Comparison of ENCODE assay signal across 10 mouse cellular contexts in the genomic region with DNA sequence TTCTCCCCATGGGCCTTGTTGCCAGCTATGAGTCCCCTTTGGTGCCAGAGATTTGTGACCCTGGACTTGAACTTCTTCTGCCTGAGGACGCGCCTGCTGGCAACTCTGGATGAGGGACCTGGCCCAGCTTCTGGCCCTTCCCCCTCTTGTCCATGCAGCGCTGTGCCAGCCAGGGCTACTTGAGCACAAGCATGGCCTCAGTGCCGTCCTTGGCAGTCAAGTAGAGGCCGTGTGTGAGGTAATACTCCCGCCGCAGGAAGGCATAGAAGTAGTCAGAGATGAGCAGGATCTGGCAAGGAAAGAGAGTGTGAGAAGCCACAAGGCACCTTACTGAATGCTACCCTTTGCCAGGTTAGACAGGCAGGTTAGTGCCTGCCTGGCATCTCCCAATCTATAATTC. TPM values are rescaled to one million over a fixed set of nuclear protein-coding genes. Genes with fewer than 3 reads are reported as not detected.
DNase-seq lines count a peak whose midpoint lies in the region; ATAC-seq and TF ChIP-seq lines count a peak whose summit lies in the region.
"Had no signal": no experiment of that assay in that cellular context is flagged by ENCODE, and none has a peak within 500 bp of the region (broad histone marks: within the 10 kb centered on the region; RNA-seq: fewer than 3 reads in every experiment).

No protein-coding gene starts in this region.

- intact Hi-C loops in heart, adult 2 months (cut with DNase I), result no loop called here
- intact Hi-C loops in heart, postnatal 25 days (cut with DNase I), result loop anchor here (5.0 kb wide), 1 partner anchor 104 kb away; the partner anchor contains the start of gene Trp53inp2
- intact Hi-C loops in heart, postnatal 10 days (cut with DNase I), result loop anchor here (5.0 kb wide), 1 partner anchor 104 kb away; the partner anchor contains the start of gene Trp53inp2
- intact Hi-C loops in left cerebral cortex, postnatal 25 days (cut with DNase I), result no loop called here

- peak; percentile 75 for TF ChIP-seq EP300 in heart, adult 2 months (IDR thresholded peaks at IDR 0.05; ENCODE audit: insufficient read depth, low read depth, low read length)

- 58% methylated on average over 7 of the region's 7 CpGs for WGBS in heart, adult 2 months
- 88% methylated on average over 7 of the region's 7 CpGs for WGBS in embryonic facial prominence, embryonic 10.5 days

- no peak overlapping the region for H3K4me3 ChIP-seq in heart, adult 2 months
- no peak overlapping the region for H3K4me3 ChIP-seq in embryonic facial prominence, embryonic 10.5 days
- H3K4me3 ChIP-seq: limb, embryonic 15.5 days had no signal

- H3K9ac ChIP-seq in heart, adult 2 months (ENCODE audit: low read depth, low read length), result peak overlapping the region; percentile 5; the same call in 1 of the 2 replicates
- H3K9ac ChIP-seq: limb, embryonic 15.5 days had no signal

- 0 out of 2 replicates have a peak, but pooled peaks have one; percentile 51 for TF ChIP-seq POLR2A in heart, adult 2 months (IDR thresholded peaks at IDR 0.05; ENCODE audit: insufficient read depth, low read depth, low read length)

- no peaks in the 10 kb centered on the region; the same call in 1 of the 2 replicates for H3K36me3 ChIP-seq in heart, adult 2 months (ENCODE audit: control insufficient read depth, insufficient read depth, low read length)
- H3K36me3 ChIP-seq in embryonic facial prominence, embryonic 10.5 days (replicated peaks), result peaks cover 52% of the 10 kb centered on the region

- H3K27me3 ChIP-seq in heart, adult 2 months (ENCODE audit: control insufficient read depth, insufficient read depth, low read length), result no peaks in the 10 kb centered on the region
- H3K27me3 ChIP-seq in embryonic facial prominence, embryonic 10.5 days (replicated peaks; ENCODE audit: low read depth, poor library complexity, severe bottlenecking), result no peaks in the 10 kb centered on the region
- H3K27me3 ChIP-seq: limb, embryonic 15.5 days had no signal

- no peaks in the 10 kb centered on the region for H3K79me2 ChIP-seq in heart, adult 2 months (replicated peaks; ENCODE audit: control insufficient read depth, insufficient read depth, low read length)

- peak overlapping the region; percentile 100 for H3K27ac ChIP-seq in heart, adult 2 months
- no peak overlapping the region for H3K27ac ChIP-seq in embryonic facial prominence, embryonic 10.5 days (replicated peaks)
- H3K27ac ChIP-seq: limb, embryonic 15.5 days had no signal

- no peak for TF ChIP-seq CTCF in heart, adult 2 months (IDR thresholded peaks at IDR 0.05)

- H3K4me1 ChIP-seq in heart, adult 2 months (ENCODE audit: control insufficient read depth, insufficient read depth, low read length), result peaks cover 13% of the 10 kb centered on the region
- peaks cover 20% of the 10 kb centered on the region for H3K4me1 ChIP-seq in embryonic facial prominence, embryonic 10.5 days

- peak; percentile 70 to 82 for DNase-seq in heart, adult 2 months
- no peak for DNase-seq in heart, postnatal 25 days (ENCODE audit: low spot score)
- peak; percentile 57 to 66 for DNase-seq in adrenal gland, adult 18-20 months (ENCODE audit: low spot score in 2 of 2)
- DNase-seq in cerebellum, adult 9-11 months, result peak; percentile 63
- peak; percentile 80 to 85 for DNase-seq in heart, postnatal 10 days
- DNase-seq in left cerebral cortex, postnatal 25 days (ENCODE audit: low spot score in 2 of 2), result no peak
- no peak for DNase-seq in embryonic facial prominence, embryonic 10.5 days (ENCODE audit: low spot score)
- DNase-seq: midbrain, embryonic 14.5 days had no signal

- H3K9me3 ChIP-seq in embryonic facial prominence, embryonic 10.5 days, result no peaks in the 10 kb centered on the region
- H3K9me3 ChIP-seq: limb, embryonic 15.5 days had no signal

- no peak for ATAC-seq in megakaryocyte, adult 5-6 weeks (ENCODE audit: poor library complexity, severe bottlenecking)

RNA-seq across cellular contexts. Expression of gene Map1lc3a, which starts 2.3 kb away (rescaled TPM):
- 100 to 1,000 TPM; 713 to 821 TPM for total RNA-seq in heart, adult 2 months (2021)
- polyA plus RNA-seq in heart, adult 2 months (2012; rRNA removed), result 933 and 1,030 TPM in 2 replicates
- total RNA-seq in heart, postnatal 25 days (2021), result 100 to 1,000 TPM; 712 to 776 TPM
- 100 to 1,000 TPM; 390 to 903 TPM for total RNA-seq in adrenal gland, adult 18-20 months (2021)
- total RNA-seq in heart, postnatal 10 days (2021), result 100 to 1,000 TPM; 594 to 650 TPM
- total RNA-seq in left cerebral cortex, postnatal 25 days (2021), result 100 to 1,000 TPM; 346 to 373 TPM
- polyA plus RNA-seq in embryonic facial prominence, embryonic 10.5 days (2016; fragmentation: Nextera tagmentation; extraction: Ambion mirVana), result 106 and 122 TPM in 2 replicates
- total RNA-seq in megakaryocyte, adult 5-6 weeks (2015), result 4.7 TPM in 2 replicates
- 0.51 and 1.3 TPM in 2 replicates for total RNA-seq in megakaryocyte, adult 5-6 weeks (2017)

RNA-seq across cellular contexts. Expression of gene Dynlrb1, which starts 42.0 kb away (rescaled TPM):
- 100 to 1,000 TPM; 163 to 165 TPM for total RNA-seq in heart, adult 2 months (2021)
- polyA plus RNA-seq in heart, adult 2 months (2012; rRNA removed), result 359 and 543 TPM in 2 replicates
- total RNA-seq in heart, postnatal 25 days (2021), result 100 to 1,000 TPM; 162 to 183 TPM
- 100 to 1,000 TPM; 276 to 369 TPM for total RNA-seq in adrenal gland, adult 18-20 months (2021)
- 100 to 1,000 TPM; 201 to 224 TPM for total RNA-seq in heart, postnatal 10 days (2021)
- 100 to 1,000 TPM; 286 to 313 TPM for total RNA-seq in left cerebral cortex, postnatal 25 days (2021)
- 416 and 443 TPM in 2 replicates for polyA plus RNA-seq in embryonic facial prominence, embryonic 10.5 days (2016; fragmentation: Nextera tagmentation; extraction: Ambion mirVana)
- 365 and 368 TPM in 2 replicates for total RNA-seq in megakaryocyte, adult 5-6 weeks (2015)
- 240 and 243 TPM in 2 replicates for total RNA-seq in megakaryocyte, adult 5-6 weeks (2017)

Comparison
In these comparisons a context has a peak if more than half of its experiments do, and no peak if none do; other contexts are left out.
1. DNase-seq: peak in heart, adult 2 months (2 of 2), adrenal gland, adult 18-20 months (2 of 2), cerebellum, adult 9-11 months (single experiment) and heart, postnatal 10 days (2 of 2); none in heart, postnatal 25 days (single experiment), left cerebral cortex, postnatal 25 days (0 of 2) and embryonic facial prominence, embryonic 10.5 days (single experiment).
2. intact Hi-C loops: an anchor here in heart, postnatal 25 days (5.0 kb wide) and heart, postnatal 10 days (5.0 kb wide); none called in heart, adult 2 months and left cerebral cortex, postnatal 25 days.
3. RNA of gene Map1lc3a, which starts 2.3 kb away (total RNA-seq): 390 to 903 TPM in adrenal gland, adult 18-20 months, 713 to 821 TPM in heart, adult 2 months, 712 to 776 TPM in heart, postnatal 25 days, 594 to 650 TPM in heart, postnatal 10 days and 346 to 373 TPM in left cerebral cortex, postnatal 25 days; 0.51 to 4.7 TPM in megakaryocyte, adult 5-6 weeks; every median in the first group is over 10 times any median in the second.